Mouse (Mus musculus) midbrain, embryonic 16.5 days (tissue): ENCODE measurements at regions not wholly inside any gene's neighbourhood (a gene's known extent, or its start where the extent isn't known, plus 50 kb on each side); places are given as distances from the start of the nearest gene placed in this dataset.

Experiments used
- ATAC-seq: fragments of 200-750 bp; cut with Nextera tagmentation; 2 replicates; pipeline ENCODE4 v1.8.0; 2017; ENCODE audit warnings: moderate TSS enrichment
- H3K27ac ChIP-seq: fragments of 300-500 bp; sonication (generic); 2 replicates; pipeline ENCODE4 v1.5.1; 2014; ENCODE audit warnings: mild to moderate bottlenecking, low read length, mixed read lengths
- H3K27me3 ChIP-seq: fragments of 300-500 bp; sonication (generic); 2 replicates; pipeline ENCODE4 v1.6.1; 2014; ENCODE audit warnings: low read depth, low read length, mixed read lengths; ENCODE audit not compliant: control insufficient read depth, insufficient read depth
- H3K36me3 ChIP-seq: fragments of 300-500 bp; sonication (generic); 2 replicates; pipeline ENCODE4 v1.6.1; 2014; ENCODE audit warnings: mild to moderate bottlenecking, low read length, moderate library complexity, mixed read lengths; ENCODE audit not compliant: control insufficient read depth, insufficient read depth
- H3K4me1 ChIP-seq: fragments of 300-500 bp; sonication (generic); 2 replicates; pipeline ENCODE4 v1.6.1; 2014; ENCODE audit warnings: mild to moderate bottlenecking, low read length, mixed read lengths; ENCODE audit not compliant: control insufficient read depth, insufficient read depth
- H3K4me2 ChIP-seq: fragments of 300-500 bp; sonication (generic); 2 replicates; pipeline ENCODE4 v1.6.1; 2014; ENCODE audit warnings: mild to moderate bottlenecking, low read length, mixed read lengths
- H3K4me3 ChIP-seq: fragments of 300-500 bp; sonication (generic); 2 replicates; pipeline ENCODE4 v1.5.1; 2014; ENCODE audit warnings: low read depth, mild to moderate bottlenecking, low read length, moderate library complexity, mixed read lengths
- H3K9ac ChIP-seq: fragments of 300-500 bp; sonication (generic); 2 replicates; pipeline ENCODE4 v1.6.1; 2014; ENCODE audit warnings: low read depth, low read length, mixed read lengths
- H3K9me3 ChIP-seq: fragments of 300-500 bp; sonication (generic); replicated peaks from 2 replicates; pipeline ENCODE4 v1.6.1; 2014; ENCODE audit warnings: mild to moderate bottlenecking, low read length, mixed read lengths; ENCODE audit not compliant: control insufficient read depth, poor library complexity, severe bottlenecking
- WGBS: fragments of 180-500 bp; shearing (Covaris S2); extraction: QIAGEN DNeasy Blood & Tissue Kit; methylation state at CpG from one replicate; pipeline ENCODE4 v1.1.7; 2014; 5-methylcytosine and 5-hydroxymethylcytosine counted together

- Histone ChIP-seq H3K9me3 (no peaks in the 10 kb centered on the region), H3K4me3 (no peak overlapping the region), H3K27ac (no peak overlapping the region), H3K27me3 (no peaks in the 10 kb centered on the region), H3K4me1 (no peaks in the 10 kb centered on the region), H3K4me2 (no peak overlapping the region), H3K9ac (no peak overlapping the region), H3K36me3 (no peaks in the 10 kb centered on the region)
- 70% methylated on average over 6 of the region's 6 CpGs for WGBS
- no peak for ATAC-seq
Measured at GRCm38 (mm10) chr19:33069761-33070160, 312.5 kb downstream of the Pten start.

- Histone ChIP-seq H3K27me3 (no peaks in the 10 kb centered on the region), H3K4me3 (no peak overlapping the region), H3K4me1 (no peaks in the 10 kb centered on the region), H3K9ac (no peak overlapping the region), H3K9me3 (no peaks in the 10 kb centered on the region), H3K36me3 (no peaks in the 10 kb centered on the region), H3K27ac (no peak overlapping the region), H3K4me2 (no peak overlapping the region)
- WGBS: 82% methylated on average over 2 of the region's 2 CpGs
- ATAC-seq: no peak
Measured at GRCm38 (mm10) chr19:33072299-33072698, 315.0 kb downstream of the Pten start.

- Histone ChIP-seq H3K27ac (no peak overlapping the region), H3K4me2 (no peak overlapping the region), H3K4me1 (no peaks in the 10 kb centered on the region), H3K9ac (no peak overlapping the region), H3K27me3 (no peaks in the 10 kb centered on the region), H3K36me3 (no peaks in the 10 kb centered on the region), H3K4me3 (no peak overlapping the region), H3K9me3 (no peaks in the 10 kb centered on the region)
- 80% methylated on average over 4 of the region's 4 CpGs for WGBS
- no peak for ATAC-seq
Measured at GRCm38 (mm10) chr19:33074907-33075306, 317.2 kb downstream of the Rnls start.

GRCm38 (mm10) chr19:33078681-33079360 lies 313.3 kb downstream of the Rnls start:
- no peak overlapping the region for H3K9ac ChIP-seq
- H3K9me3 ChIP-seq: no peaks in the 10 kb centered on the region
- ATAC-seq: no peak
- H3K36me3 ChIP-seq: no peaks in the 10 kb centered on the region
- H3K27ac ChIP-seq: no peak overlapping the region
- H3K4me3 ChIP-seq: no peak overlapping the region
- WGBS: 90% methylated on average over 4 of the region's 4 CpGs
- H3K27me3 ChIP-seq: no peaks in the 10 kb centered on the region
- H3K4me2 ChIP-seq: no peak overlapping the region
- no peaks in the 10 kb centered on the region for H3K4me1 ChIP-seq

- ATAC-seq: no peak
- no peaks in the 10 kb centered on the region for H3K9me3 ChIP-seq
- WGBS: 73% methylated on average over 2 of the region's 2 CpGs
Measured at GRCm38 (mm10) chr19:33079959-33080358, 312.1 kb downstream of the Rnls start.

GRCm38 (mm10) chr19:33081493-33081892 lies 310.6 kb downstream of the Rnls start:
- ATAC-seq: no peak
- Histone ChIP-seq H3K4me2 (no peak overlapping the region), H3K36me3 (no peaks in the 10 kb centered on the region), H3K27ac (no peak overlapping the region), H3K27me3 (no peaks in the 10 kb centered on the region), H3K4me3 (no peak overlapping the region), H3K4me1 (no peaks in the 10 kb centered on the region), H3K9ac (no peak overlapping the region), H3K9me3 (no peaks in the 10 kb centered on the region)
- WGBS: 93% methylated on average over 3 of the region's 3 CpGs

More at GRCm38 (mm10) chr19:33079959-33080358, 312.1 kb downstream of the Rnls start:
- Histone ChIP-seq H3K27me3 (no peaks in the 10 kb centered on the region), H3K4me2 (no peak overlapping the region), H3K4me1 (no peaks in the 10 kb centered on the region), H3K9ac (no peak overlapping the region), H3K4me3 (no peak overlapping the region), H3K27ac (no peak overlapping the region), H3K36me3 (no peaks in the 10 kb centered on the region)

- ATAC-seq: no peak
- H3K4me1 ChIP-seq: no peaks in the 10 kb centered on the region
- 75% methylated on average over 2 of the region's 2 CpGs for WGBS
- H3K9me3 ChIP-seq: no peaks in the 10 kb centered on the region
- no peak overlapping the region for H3K27ac ChIP-seq
- H3K4me2 ChIP-seq: no peak overlapping the region
- no peaks in the 10 kb centered on the region for H3K36me3 ChIP-seq
- H3K4me3 ChIP-seq: no peak overlapping the region
- H3K9ac ChIP-seq: no peak overlapping the region
- H3K27me3 ChIP-seq: no peaks in the 10 kb centered on the region
Measured at GRCm38 (mm10) chr19:33083371-33083770, 308.7 kb downstream of the Rnls start.

- Histone ChIP-seq H3K36me3 (no peaks in the 10 kb centered on the region), H3K27me3 (no peaks in the 10 kb centered on the region), H3K27ac (no peak overlapping the region), H3K4me1 (no peaks in the 10 kb centered on the region), H3K9me3 (no peaks in the 10 kb centered on the region), H3K4me2 (no peak overlapping the region), H3K9ac (no peak overlapping the region), H3K4me3 (no peak overlapping the region)
- WGBS: 88% methylated on average over 5 of the region's 5 CpGs
- no peak for ATAC-seq
Measured at GRCm38 (mm10) chr19:33084683-33085082, 307.4 kb downstream of the Rnls start.
